Mouse (Mus musculus): ENCODE results near the gene Itga9. TPM values are rescaled to one million over a fixed set of nuclear protein-coding genes. Genes with fewer than 3 reads are reported as not detected.

The Itga9 gene
- total RNA-seq, 2 experiments from 2014 or later = 6.9 to 8.2 TPM

- peak; percentile 48 to 49 for DNase-seq (ENCODE audit: extremely low spot score in 1 of 2, low spot score in 2 of 2)
- intact Hi-C loops (cut with DNase I) = loop anchor here (2.0 to 10.0 kb wide), 2 partner anchors 186 to 264 kb away; partner anchors contain the start of gene Itga9
Observed at GRCm38 (mm10) chr9:118871089-118871488, 264.6 kb downstream of the Itga9 start.

- no peak for DNase-seq (ENCODE audit: extremely low spot score in 1 of 2, low spot score in 2 of 2)
- intact Hi-C loops (cut with DNase I) = loop anchor here (10.0 kb wide), 1 partner anchor 188 kb away; no protein-coding TSS in a partner anchor
Observed at GRCm38 (mm10) chr9:118873031-118873430, 266.5 kb downstream of the Itga9 start.

- peak in 1 of 2 experiments; percentile 64 for DNase-seq (ENCODE audit: extremely low spot score in 1 of 2, low spot score in 2 of 2)
- intact Hi-C loops (cut with DNase I) = loop anchor here (10.0 kb wide), 1 partner anchor 189 kb away; no protein-coding TSS in a partner anchor
Observed at GRCm38 (mm10) chr9:118873596-118873995, 267.1 kb downstream of the Itga9 start.

- intact Hi-C loops (cut with DNase I) = loop anchor here (10.0 kb wide), 1 partner anchor 191 kb away; no protein-coding TSS in a partner anchor
- DNase-seq (ENCODE audit: extremely low spot score in 1 of 2, low spot score in 2 of 2) = no peak
Observed at GRCm38 (mm10) chr9:118875705-118876104, 269.2 kb downstream of the Itga9 start.

- intact Hi-C loops (cut with DNase I) = loop anchor here (10.0 kb wide), 1 partner anchor 192 kb away; no protein-coding TSS in a partner anchor
- no peak for DNase-seq (ENCODE audit: extremely low spot score in 1 of 2, low spot score in 2 of 2)
Observed at GRCm38 (mm10) chr9:118876902-118877301, 270.4 kb downstream of the Itga9 start.

GRCm38 (mm10) chr9:118877365-118878008, 271.0 kb downstream of the Itga9 start:
- intact Hi-C loops (cut with DNase I) = loop anchor here (10.0 kb wide), 1 partner anchor 193 kb away; no protein-coding TSS in a partner anchor
- DNase-seq (ENCODE audit: extremely low spot score in 1 of 2, low spot score in 2 of 2) = no peak

- intact Hi-C loops (cut with DNase I) = loop anchor here (10.0 kb wide), 1 partner anchor 194 kb away; no protein-coding TSS in a partner anchor
- no peak for DNase-seq (ENCODE audit: extremely low spot score in 1 of 2, low spot score in 2 of 2)
Observed at GRCm38 (mm10) chr9:118878596-118878995, 272.1 kb downstream of the Itga9 start.

- DNase-seq (ENCODE audit: extremely low spot score in 1 of 2, low spot score in 2 of 2) = no peak
- intact Hi-C loops (cut with DNase I) = no loop called here
Observed at GRCm38 (mm10) chr9:118881281-118881945, 274.9 kb downstream of the Itga9 start.

GRCm38 (mm10) chr9:118881946-118882284, 275.4 kb downstream of the Itga9 start:
- intact Hi-C loops (cut with DNase I) = no loop called here
- DNase-seq (ENCODE audit: extremely low spot score in 1 of 2, low spot score in 2 of 2) = no peak

- no peak for DNase-seq (ENCODE audit: extremely low spot score in 1 of 2, low spot score in 2 of 2)
- intact Hi-C loops (cut with DNase I) = no loop called here
Observed at GRCm38 (mm10) chr9:118883150-118883549, 276.7 kb downstream of the Itga9 start.

GRCm38 (mm10) chr9:118885785-118886184, 279.3 kb downstream of the Itga9 start:
- intact Hi-C loops (cut with DNase I) = no loop called here
- no peak for DNase-seq (ENCODE audit: extremely low spot score in 1 of 2, low spot score in 2 of 2)

- no peak for DNase-seq (ENCODE audit: extremely low spot score in 1 of 2, low spot score in 2 of 2)
- intact Hi-C loops (cut with DNase I) = no loop called here
Observed at GRCm38 (mm10) chr9:118887201-118887600, 280.7 kb downstream of the Itga9 start.

- no peak for DNase-seq (ENCODE audit: extremely low spot score in 1 of 2, low spot score in 2 of 2)
- intact Hi-C loops (cut with DNase I) = no loop called here
Observed at GRCm38 (mm10) chr9:118887734-118888133, 281.2 kb downstream of the Itga9 start.

GRCm38 (mm10) chr9:118890149-118890548, 283.7 kb downstream of the Itga9 start:
- no peak for DNase-seq (ENCODE audit: extremely low spot score in 1 of 2, low spot score in 2 of 2)
- intact Hi-C loops (cut with DNase I) = loop anchor here (5.0 kb wide), 1 partner anchor 283 kb away; the partner anchor contains the start of gene Itga9

GRCm38 (mm10) chr9:118890645-118891044, 284.2 kb downstream of the Itga9 start:
- intact Hi-C loops (cut with DNase I) = loop anchor here (5.0 kb wide), 1 partner anchor 283 kb away; the partner anchor contains the start of gene Itga9
- no peak for DNase-seq (ENCODE audit: extremely low spot score in 1 of 2, low spot score in 2 of 2)

- intact Hi-C loops (cut with DNase I) = loop anchor here (5.0 kb wide), 1 partner anchor 284 kb away; the partner anchor contains the start of gene Itga9
- DNase-seq (ENCODE audit: extremely low spot score in 1 of 2, low spot score in 2 of 2) = no peak
Observed at GRCm38 (mm10) chr9:118891068-118891467, 284.6 kb downstream of the Itga9 start.

- DNase-seq (ENCODE audit: extremely low spot score in 1 of 2, low spot score in 2 of 2) = no peak
- intact Hi-C loops (cut with DNase I) = loop anchor here (5.0 kb wide), 1 partner anchor 284 kb away; the partner anchor contains the start of gene Itga9
Observed at GRCm38 (mm10) chr9:118891593-118891992, 285.1 kb downstream of the Itga9 start.

GRCm38 (mm10) chr9:118895101-118895500, 288.6 kb downstream of the Itga9 start:
- intact Hi-C loops (cut with DNase I) = no loop called here
- no peak for DNase-seq (ENCODE audit: extremely low spot score in 1 of 2, low spot score in 2 of 2)

GRCm38 (mm10) chr9:118900677-118901076, 294.2 kb downstream of the Itga9 start:
- intact Hi-C loops (cut with DNase I) = no loop called here

GRCm38 (mm10) chr9:118901917-118902316, 295.4 kb downstream of the Itga9 start:
- intact Hi-C loops (cut with DNase I) = no loop called here

More at GRCm38 (mm10) chr9:118900677-118901076, 294.2 kb downstream of the Itga9 start:
- no peak for DNase-seq (ENCODE audit: extremely low spot score in 1 of 2, low spot score in 2 of 2)

More at GRCm38 (mm10) chr9:118901917-118902316, 295.4 kb downstream of the Itga9 start:
- no peak for DNase-seq (ENCODE audit: extremely low spot score in 1 of 2, low spot score in 2 of 2)

All from left cerebral cortex, postnatal 10 days (tissue).